Mouse (Mus musculus) bone marrow macrophage, adult 2 months (primary cell): ENCODE results near the gene Kbtbd12.

Experiments
- CTCF ChIP-seq: IDR thresholded peaks from 2 replicates; pipeline ENCODE4 v1.5.1; 2012; ENCODE audit warnings: low read depth, mild to moderate bottlenecking, low read length, moderate library complexity
- POLR2A ChIP-seq: IDR thresholded peaks from 2 replicates; pipeline ENCODE4 v1.6.1; 2012; ENCODE audit warnings: mild to moderate bottlenecking, low read depth, low read length, borderline replicate concordance

- TF ChIP-seq CTCF = no peak
- no peak for TF ChIP-seq POLR2A
These were observed 92.4 kb downstream of the Kbtbd12 start for GRCm38 (mm10) chr6:88545397-88545790.
